Mouse (Mus musculus) midbrain, embryonic 14.5 days (tissue): ENCODE data around the gene Gm11232. TPM values are rescaled to one million over a fixed set of nuclear protein-coding genes. Genes with fewer than 3 reads are reported as not detected.

Source experiments
- ATAC-seq: fragments of 200-750 bp; cut with Nextera tagmentation; 2 replicates; pipeline ENCODE4 v1.8.0; 2017; ENCODE audit warnings: moderate number of reproducible peaks, moderate library complexity; ENCODE audit not compliant: low FRiP score, low TSS enrichment
- DNase-seq: peaks from one replicate; pipeline ENCODE4 v3.0.0-alpha.2; 2015
- H3K27ac ChIP-seq: fragments of 300-500 bp; sonication (generic); replicated peaks from 2 replicates; pipeline ENCODE4 v1.5.1; 2014; ENCODE audit warnings: mild to moderate bottlenecking, low read depth, low read length, moderate library complexity
- H3K27me3 ChIP-seq: fragments of 300-500 bp; sonication (generic); 2 replicates; pipeline ENCODE4 v1.6.1; 2014; ENCODE audit warnings: low read length, control low read depth, mixed read lengths; ENCODE audit not compliant: control insufficient read depth, insufficient read depth
- H3K36me3 ChIP-seq: fragments of 300-500 bp; sonication (generic); 2 replicates; pipeline ENCODE4 v1.6.1; 2014; ENCODE audit warnings: low read length, control low read depth; ENCODE audit not compliant: control insufficient read depth, insufficient read depth
- H3K4me1 ChIP-seq: fragments of 300-500 bp; sonication (generic); 2 replicates; pipeline ENCODE4 v1.6.1; 2014; ENCODE audit warnings: mild to moderate bottlenecking, antibody characterized with exemption, low read length, control low read depth; ENCODE audit not compliant: control insufficient read depth, insufficient read depth
- H3K4me2 ChIP-seq: fragments of 300-500 bp; sonication (generic); 2 replicates; pipeline ENCODE4 v1.6.1; 2014; ENCODE audit warnings: mild to moderate bottlenecking, low read length, moderate library complexity
- H3K4me3 ChIP-seq: fragments of 300-500 bp; sonication (generic); replicated peaks from 2 replicates; pipeline ENCODE4 v1.5.1; 2014; ENCODE audit warnings: low read depth, low read length
- H3K9ac ChIP-seq: fragments of 300-500 bp; sonication (generic); replicated peaks from 2 replicates; pipeline ENCODE4 v1.6.1; 2014; ENCODE audit warnings: mild to moderate bottlenecking, low read length, moderate library complexity
- H3K9me3 ChIP-seq: fragments of 300-500 bp; sonication (generic); 2 replicates; pipeline ENCODE4 v1.6.1; 2016; ENCODE audit warnings: low read length, control low read depth, mixed read lengths; ENCODE audit not compliant: control insufficient read depth
- WGBS: fragments of 180-500 bp; shearing (Covaris S2); extraction: QIAGEN DNeasy Blood & Tissue Kit; methylation state at CpG from one replicate; pipeline ENCODE4 v1.1.7; 2014; 5-methylcytosine and 5-hydroxymethylcytosine counted together
- polyA plus RNA-seq: library from polyadenylated mRNA; unstranded; fragments of >200 nt; fragmentation: Nextera tagmentation; extraction: Ambion mirVana; gene quantifications from 2 replicates; pipeline ENCODE4 v1.2.1, GENCODE M21; 2014

The Gm11232 gene
- polyA plus RNA-seq = not detected in 2 replicates

GRCm38 (mm10) chr4:71757865-71758264 lies at the start of gene Gm11232:
Gm11232 (minus strand) TSS chr4:71757965.
- Histone ChIP-seq H3K4me2 (no peak within 1 kb of the TSS), H3K4me1 (no peaks in the 10 kb centered on the region), H3K27ac (no peak within 1 kb of the TSS), H3K27me3 (no peaks in the 10 kb centered on the region), H3K9ac (no peak within 1 kb of the TSS), H3K4me3 (no peak within 1 kb of the TSS), H3K36me3 (no peaks in the 10 kb centered on the region), H3K9me3 (no peaks in the 10 kb centered on the region)
- 76% methylated on average over 2 of the region's 2 CpGs for WGBS
- ATAC-seq = no peak
- DNase-seq = no peak

GRCm38 (mm10) chr4:71805977-71806534 lies 48.3 kb upstream of the Gm11232 start:
- Histone ChIP-seq H3K27me3 (no peaks in the 10 kb centered on the region), H3K4me2 (no peak overlapping the region), H3K9me3 (no peaks in the 10 kb centered on the region), H3K4me1 (no peaks in the 10 kb centered on the region), H3K36me3 (no peaks in the 10 kb centered on the region), H3K9ac (no peak overlapping the region), H3K27ac (no peak overlapping the region), H3K4me3 (no peak overlapping the region)
- DNase-seq (no peak), ATAC-seq (no peak)
- 82% methylated on average over 2 of the region's 2 CpGs for WGBS

- Histone ChIP-seq H3K27ac (no peak overlapping the region), H3K9ac (no peak overlapping the region), H3K9me3 (no peaks in the 10 kb centered on the region), H3K36me3 (no peaks in the 10 kb centered on the region), H3K27me3 (no peaks in the 10 kb centered on the region; the same call in 1 of the 2 replicates), H3K4me3 (no peak overlapping the region), H3K4me1 (no peaks in the 10 kb centered on the region), H3K4me2 (no peak overlapping the region)
- DNase-seq (no peak), ATAC-seq (no peak)
- WGBS = 70% methylated on average over 1 of the region's 1 CpGs
These were observed 7.8 kb upstream of the Gm11232 start for GRCm38 (mm10) chr4:71765529-71765928.

GRCm38 (mm10) chr4:71765071-71765470 lies 7.3 kb upstream of the Gm11232 start:
- ATAC-seq (peak; percentile 91), DNase-seq (peak; percentile 74)
- H3K9me3 ChIP-seq = no peaks in the 10 kb centered on the region
- H3K27me3 ChIP-seq = no peaks in the 10 kb centered on the region; the same call in 1 of the 2 replicates
- no peak overlapping the region for H3K4me2 ChIP-seq
- no peaks in the 10 kb centered on the region for H3K36me3 ChIP-seq
- H3K27ac ChIP-seq = no peak overlapping the region
- H3K9ac ChIP-seq = no peak overlapping the region
- H3K4me1 ChIP-seq = no peaks in the 10 kb centered on the region
- 10% methylated on average over 3 of the region's 3 CpGs for WGBS
- no peak overlapping the region for H3K4me3 ChIP-seq

- Histone ChIP-seq H3K27ac (no peak overlapping the region), H3K4me1 (no peaks in the 10 kb centered on the region), H3K9ac (no peak overlapping the region), H3K27me3 (no peaks in the 10 kb centered on the region), H3K9me3 (no peaks in the 10 kb centered on the region), H3K4me2 (no peak overlapping the region), H3K36me3 (no peaks in the 10 kb centered on the region), H3K4me3 (no peak overlapping the region)
- DNase-seq = no peak
- 85% methylated on average over 11 of the region's 11 CpGs for WGBS
- no peak for ATAC-seq
These were observed 1.1 kb downstream of the Gm11232 start for GRCm38 (mm10) chr4:71756441-71757221.

- no peak overlapping the region for H3K27ac ChIP-seq
- WGBS = 53% methylated on average over 1 of the region's 1 CpGs
- H3K9ac ChIP-seq = no peak overlapping the region
These were observed 12.0 kb downstream of the Gm11232 start for GRCm38 (mm10) chr4:71745741-71746140.

GRCm38 (mm10) chr4:71736529-71736928 lies 21.2 kb downstream of the Gm11232 start:
- Histone ChIP-seq H3K36me3 (no peaks in the 10 kb centered on the region), H3K9ac (no peak overlapping the region), H3K27ac (no peak overlapping the region), H3K27me3 (no peaks in the 10 kb centered on the region), H3K4me2 (no peak overlapping the region), H3K4me1 (no peaks in the 10 kb centered on the region), H3K9me3 (no peaks in the 10 kb centered on the region), H3K4me3 (no peak overlapping the region)
- DNase-seq (no peak), ATAC-seq (no peak)

More at GRCm38 (mm10) chr4:71745741-71746140, 12.0 kb downstream of the Gm11232 start:
- no peaks in the 10 kb centered on the region for H3K4me1 ChIP-seq
- ATAC-seq (no peak), DNase-seq (no peak)
- H3K4me2 ChIP-seq = no peak overlapping the region
- H3K36me3 ChIP-seq = no peaks in the 10 kb centered on the region
- H3K27me3 ChIP-seq = no peaks in the 10 kb centered on the region
- H3K4me3 ChIP-seq = no peak overlapping the region
- H3K9me3 ChIP-seq = no peaks in the 10 kb centered on the region

- H3K9ac ChIP-seq = no peak overlapping the region
- H3K27me3 ChIP-seq = no peaks in the 10 kb centered on the region
- H3K9me3 ChIP-seq = no peaks in the 10 kb centered on the region
- H3K4me1 ChIP-seq = no peaks in the 10 kb centered on the region
- no peak overlapping the region for H3K4me2 ChIP-seq
- no peak overlapping the region for H3K4me3 ChIP-seq
- no peaks in the 10 kb centered on the region for H3K36me3 ChIP-seq
- DNase-seq = no peak
- no peak overlapping the region for H3K27ac ChIP-seq
- WGBS = 75% methylated on average over 3 of the region's 3 CpGs
- ATAC-seq = no peak
These were observed 22.5 kb downstream of the Gm11232 start for GRCm38 (mm10) chr4:71735261-71735660.

GRCm38 (mm10) chr4:71729401-71729800 lies 28.4 kb downstream of the Gm11232 start:
- Histone ChIP-seq H3K4me3 (no peak overlapping the region), H3K36me3 (no peaks in the 10 kb centered on the region), H3K4me1 (no peaks in the 10 kb centered on the region), H3K9ac (no peak overlapping the region), H3K27me3 (no peaks in the 10 kb centered on the region), H3K9me3 (no peaks in the 10 kb centered on the region), H3K4me2 (no peak overlapping the region), H3K27ac (no peak overlapping the region)
- DNase-seq = no peak
- no peak for ATAC-seq
